Mouse (Mus musculus) urinary bladder, adult 18-20 months (tissue): Measurements from ENCODE around the gene Cdh6.

Experiments
- DNase-seq, 2 experiments: peaks; one replicate each; pipeline ENCODE4 v3.0.0; 2022; ENCODE audit warnings: low spot score in 2 of 2, mixed read lengths in 2 of 2

Gene Cdh6

DNA sequence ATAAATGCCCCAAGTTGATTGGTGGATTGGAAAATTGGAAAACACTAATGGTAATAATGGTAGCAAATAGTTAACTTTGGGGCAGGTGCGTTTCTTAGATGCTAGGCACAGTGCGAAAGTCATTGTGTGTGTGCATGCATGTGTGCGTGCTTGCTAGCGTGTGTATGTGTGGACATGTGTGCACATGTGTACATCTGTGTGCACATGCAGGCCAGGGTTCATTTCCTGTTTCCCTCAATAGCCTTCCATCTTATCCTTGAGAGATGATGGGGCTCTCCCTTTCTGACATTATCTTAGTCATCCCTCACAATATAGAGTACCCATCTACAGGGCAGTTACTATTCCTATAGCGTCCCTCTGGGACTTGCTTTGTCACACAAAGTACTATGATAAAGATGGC, 17.7 kb downstream of the Cdh6 start:
- no peak for DNase-seq

DNA sequence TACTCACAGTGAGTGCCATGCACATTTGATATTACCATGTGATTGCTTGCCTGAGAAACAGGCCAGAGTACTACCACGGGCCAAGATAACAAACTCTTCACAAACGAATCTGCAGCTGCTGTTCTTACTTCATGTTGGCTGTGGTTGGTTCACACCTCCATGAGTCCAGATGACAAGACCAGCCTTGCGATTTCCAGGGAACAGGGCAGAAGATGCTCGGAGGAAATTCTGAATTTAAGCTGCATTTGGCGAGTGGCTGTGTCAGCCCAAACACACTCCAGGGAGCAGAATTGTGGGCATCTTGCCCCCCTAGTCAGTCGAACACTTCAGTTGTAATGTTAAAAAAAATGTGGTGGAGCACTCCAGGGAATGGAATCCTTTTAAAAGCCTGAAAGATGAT, 18.1 kb downstream of the Cdh6 start:
- no peak for DNase-seq

DNA sequence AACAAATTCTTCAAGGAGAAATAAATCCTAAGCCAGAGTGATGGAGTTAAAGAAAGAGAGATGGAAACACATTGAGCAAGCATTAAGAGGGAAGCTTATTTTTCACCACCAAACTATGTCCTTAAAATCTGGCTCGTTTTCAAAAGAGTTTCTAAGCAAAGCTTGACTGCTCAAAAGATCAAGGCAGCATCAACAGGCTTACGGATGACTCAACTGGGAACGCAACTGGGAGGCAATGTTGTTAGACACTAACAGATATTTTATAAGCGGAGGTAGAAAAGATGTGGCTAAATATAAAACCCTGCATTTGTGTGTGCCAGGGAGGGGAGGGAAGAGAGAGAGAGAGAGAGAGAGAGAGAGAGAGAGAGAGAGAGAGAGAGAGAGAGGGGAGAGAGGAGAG, 31.5 kb downstream of the Cdh6 start:
- DNase-seq, result no peak

DNA sequence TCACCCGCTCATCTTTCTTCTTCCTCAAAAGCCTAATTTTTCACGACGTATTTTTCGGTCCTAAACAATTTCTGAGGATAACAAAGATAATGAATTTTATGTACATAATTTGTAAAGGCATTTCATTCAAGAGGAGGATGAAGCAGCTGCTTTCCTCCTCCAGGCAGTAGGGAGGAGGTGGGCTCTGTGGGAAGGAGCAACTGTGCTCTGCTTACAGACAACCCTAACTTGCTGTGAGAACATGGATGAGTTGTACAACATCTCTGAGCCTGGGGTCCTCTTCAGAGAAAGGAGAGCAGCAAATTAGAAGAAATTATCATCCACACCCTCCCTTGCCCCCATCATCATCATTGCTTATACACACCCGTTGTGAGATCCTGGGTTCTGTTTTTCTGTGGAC, 33.8 kb downstream of the Cdh6 start:
- no peak for DNase-seq

DNA sequence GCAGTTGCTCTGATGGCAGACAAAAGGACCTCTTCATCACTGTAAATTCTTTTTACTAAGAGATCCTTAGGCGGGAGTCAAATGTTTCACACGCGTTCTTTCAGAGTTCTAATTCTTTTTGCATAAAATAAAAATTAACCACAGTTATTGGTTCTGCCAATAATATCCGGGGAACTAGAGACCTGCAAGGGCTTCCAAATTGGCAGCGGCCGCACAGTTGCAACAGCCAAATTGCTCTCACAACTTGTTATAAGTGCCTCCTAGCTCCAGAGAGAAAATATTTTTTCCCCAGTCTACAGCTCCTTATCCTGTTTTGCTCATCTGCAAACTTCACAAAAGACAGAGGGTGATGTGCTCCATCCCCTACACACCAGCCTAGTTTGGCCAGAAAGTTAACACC, 36.3 kb downstream of the Cdh6 start:
- DNase-seq, result no peak

DNA sequence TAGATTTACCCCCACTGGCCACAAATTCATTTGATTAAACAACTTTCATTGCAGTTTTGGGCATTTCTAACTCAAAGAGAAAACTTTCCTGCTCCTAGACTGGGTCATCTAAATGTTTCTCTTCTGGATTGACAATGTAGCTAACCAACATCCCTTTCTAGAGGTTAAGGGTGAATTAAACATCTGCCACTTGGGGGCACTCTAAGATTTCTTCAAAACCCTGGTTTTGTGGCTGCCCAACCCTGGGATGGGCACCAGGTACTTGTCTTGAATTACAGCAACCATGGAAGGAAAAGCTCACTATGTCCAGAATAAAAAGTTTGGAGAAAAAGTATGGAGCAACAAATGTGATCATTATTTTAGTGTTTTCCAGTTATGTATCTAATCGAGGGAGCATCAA, 39.4 kb downstream of the Cdh6 start:
- no peak for DNase-seq

DNA sequence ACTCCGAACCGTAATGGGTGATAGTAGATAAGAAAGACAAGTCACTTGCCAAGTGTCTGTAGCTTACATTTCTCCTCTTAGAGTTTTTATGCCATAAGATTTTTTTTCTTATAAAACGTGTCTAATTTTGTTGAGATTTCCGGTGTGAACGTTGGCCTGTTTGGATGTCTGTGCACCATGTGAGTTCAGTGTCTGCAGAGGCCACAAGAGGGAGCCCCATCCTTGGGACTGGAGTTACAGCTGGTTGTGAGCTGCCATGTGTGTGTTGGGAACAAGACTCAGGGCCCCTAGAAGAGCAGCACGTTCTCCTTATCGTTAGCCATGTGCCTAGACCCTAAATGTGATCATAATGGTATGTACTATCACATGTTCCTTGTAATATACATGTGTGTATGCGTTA, 40.1 kb downstream of the Cdh6 start:
- DNase-seq, result no peak

DNA sequence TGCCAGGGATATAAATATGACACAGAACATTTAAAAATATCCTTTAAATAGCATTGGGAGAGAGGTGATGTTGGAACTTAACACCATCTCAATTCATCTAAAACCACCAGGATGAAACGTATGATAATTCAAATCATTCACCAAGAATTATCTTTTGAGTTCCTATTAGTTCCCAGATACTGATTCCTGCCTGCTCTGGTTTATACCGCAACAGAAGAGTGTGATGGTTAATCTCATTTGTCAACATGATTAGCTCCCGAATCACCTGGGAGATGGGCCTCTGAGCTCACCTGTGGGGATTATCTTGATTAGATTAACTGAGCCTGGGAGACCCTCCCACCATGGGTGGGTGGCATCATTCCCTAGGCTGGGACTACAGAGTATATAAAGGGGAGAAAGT, 41.0 kb downstream of the Cdh6 start:
- DNase-seq, result no peak

DNA sequence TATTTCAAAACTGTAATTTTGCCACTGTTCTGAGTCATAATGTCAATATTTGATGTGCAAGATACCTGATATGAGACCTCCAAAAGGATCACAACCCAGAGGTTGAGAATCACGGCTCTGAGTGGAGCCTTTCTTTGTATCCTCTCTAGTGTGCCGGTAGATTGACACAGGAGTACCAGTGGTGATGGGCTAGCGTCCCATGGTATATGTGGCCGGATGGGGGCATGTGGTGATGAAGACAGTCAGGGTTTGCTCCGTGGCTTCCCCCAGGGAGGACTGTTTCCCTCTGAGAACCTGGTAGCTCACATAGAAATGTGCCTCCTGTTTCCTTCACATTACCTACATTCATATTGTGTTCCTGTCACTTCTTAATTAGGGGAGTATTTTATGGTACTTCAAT, 43.2 kb downstream of the Cdh6 start:
- DNase-seq, result no peak

DNA sequence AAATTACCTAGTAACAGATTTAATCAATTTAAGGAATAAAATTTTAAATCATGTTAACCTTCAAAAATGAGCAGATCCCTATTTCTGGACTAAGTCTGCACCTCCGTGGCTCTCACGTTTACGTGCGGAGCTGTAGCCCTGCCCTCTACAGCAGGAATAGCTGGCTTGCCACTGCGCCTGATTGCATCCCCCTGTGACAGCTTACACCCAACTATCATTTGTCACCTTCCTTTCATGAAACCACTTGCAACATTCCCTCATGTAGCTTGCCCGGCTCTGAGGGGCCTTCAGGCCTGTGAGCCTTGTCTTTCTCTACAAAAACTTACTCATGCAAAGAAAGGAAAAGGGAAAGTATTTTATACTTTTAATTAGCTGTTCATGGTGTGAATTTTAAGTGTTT, 73.1 kb downstream of the Cdh6 start:
- no peak for DNase-seq

DNA sequence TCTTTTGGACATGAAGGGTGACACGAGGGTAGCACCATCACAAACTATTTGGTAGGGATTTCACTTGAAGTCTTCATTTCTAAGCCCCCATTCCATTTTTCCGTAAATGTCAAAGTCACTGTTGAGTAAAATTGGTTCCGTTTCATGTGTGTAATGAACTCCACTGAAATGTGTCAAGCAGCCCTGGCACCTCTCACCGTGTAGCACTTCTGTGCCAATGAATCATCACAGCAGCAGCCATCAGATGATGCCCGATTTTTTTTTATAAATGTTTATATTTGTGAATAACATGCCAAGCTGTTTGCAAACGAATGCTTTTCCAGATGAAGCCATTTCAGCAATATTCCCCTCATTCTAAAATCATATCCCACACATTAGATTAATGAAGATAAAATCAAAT, 75.6 kb downstream of the Cdh6 start:
- DNase-seq, result no peak

DNA sequence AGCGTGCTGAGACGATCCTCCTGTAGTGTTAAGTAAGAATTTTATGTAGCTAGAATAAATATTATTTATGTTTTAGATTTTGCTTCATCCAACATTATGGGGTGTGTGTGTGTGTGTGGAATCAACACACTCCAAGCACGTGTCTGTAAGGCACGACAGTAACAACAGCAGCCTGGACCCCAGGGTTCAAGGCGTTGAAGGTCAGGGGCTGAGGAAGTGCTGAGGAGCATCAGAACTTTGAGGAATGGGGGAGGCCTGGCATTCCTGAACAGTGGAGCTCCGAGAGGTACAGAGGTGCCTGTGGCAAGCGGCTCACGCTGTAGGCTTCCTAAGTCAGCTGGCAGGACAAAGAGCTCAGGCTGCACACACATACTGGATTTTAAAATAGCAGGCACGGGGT, 78.1 kb downstream of the Cdh6 start:
- no peak for DNase-seq

DNA sequence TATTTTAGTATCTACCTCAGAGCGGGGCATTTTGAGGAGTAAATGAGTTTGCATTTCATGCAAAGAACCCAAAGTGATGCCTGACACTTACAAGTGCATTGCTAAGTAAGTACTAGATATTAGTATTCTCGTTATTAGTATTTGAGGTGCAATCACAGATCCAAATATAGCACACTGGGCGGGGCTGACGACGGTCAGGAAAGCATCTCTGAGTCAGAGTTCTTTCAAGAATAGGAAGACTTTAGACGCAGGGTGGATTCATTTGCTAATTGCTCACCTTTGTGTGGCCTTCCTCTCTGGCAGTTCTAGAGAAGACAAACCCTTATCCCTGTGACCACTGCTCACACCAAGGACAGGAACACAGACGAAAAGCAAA, 78.6 kb downstream of the Cdh6 start:
- DNase-seq, result no peak

DNA sequence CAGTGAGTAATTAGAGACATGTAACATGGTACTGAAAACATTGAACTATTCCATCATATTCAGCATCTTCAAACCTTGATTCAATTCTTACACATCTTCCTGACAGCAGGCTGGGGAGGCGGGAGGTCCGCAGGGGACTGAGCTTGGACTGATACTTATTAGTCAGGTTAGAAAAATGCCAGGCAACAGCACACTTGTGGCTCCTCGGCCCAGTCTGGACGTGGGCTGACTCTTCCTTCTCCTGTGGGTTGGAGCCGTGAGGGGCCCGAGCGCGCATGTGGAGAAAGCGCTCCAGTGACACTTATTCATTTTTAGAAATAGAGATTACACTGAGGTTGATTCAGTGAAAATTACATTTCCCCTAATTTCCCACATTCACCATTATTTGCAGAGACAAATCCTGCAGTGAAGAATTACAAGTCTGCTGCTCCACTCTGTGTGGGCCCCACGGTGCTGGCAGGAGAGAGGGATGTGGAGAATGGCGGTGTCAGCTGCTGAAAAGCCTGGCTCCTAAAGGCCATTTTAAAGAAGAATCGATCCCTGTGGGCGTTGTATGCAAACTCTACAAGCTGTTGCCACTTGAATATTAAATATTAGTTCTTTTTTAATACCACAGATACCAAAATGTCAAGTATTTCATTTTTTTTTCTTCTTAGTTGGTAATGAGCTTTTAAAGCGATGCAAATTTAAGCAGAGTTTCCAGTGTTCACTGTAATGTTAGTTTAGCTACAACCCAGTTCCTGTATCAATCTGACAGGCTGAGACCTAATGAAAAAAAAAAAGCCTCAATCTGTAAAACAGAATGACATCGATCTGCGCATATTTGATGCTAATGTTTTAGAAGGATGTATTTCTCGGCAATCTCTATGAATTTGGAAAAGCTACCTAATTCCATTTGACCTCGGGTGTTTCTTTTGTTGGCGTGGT, 79.3 kb downstream of the Cdh6 start:
- DNase-seq, result no peak

DNA sequence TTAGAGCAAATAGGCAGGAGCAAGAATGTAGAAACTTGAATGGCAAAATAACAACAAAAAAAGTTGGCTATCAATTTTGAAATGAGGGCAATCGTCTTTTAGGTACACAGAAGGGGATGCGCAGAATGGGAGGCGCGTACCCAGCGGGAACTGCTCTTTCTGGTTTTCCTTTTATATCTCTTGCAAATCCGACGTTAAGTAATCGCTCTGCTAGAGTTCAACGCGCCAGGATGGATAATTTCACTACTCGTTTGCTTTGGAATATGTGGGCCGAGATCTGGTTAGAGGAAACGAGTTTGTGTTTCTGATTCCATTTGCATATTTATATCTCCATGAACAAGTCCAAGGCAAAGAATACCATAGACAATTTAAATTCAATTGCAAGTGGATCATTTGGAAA, 81.4 kb downstream of the Cdh6 start:
- no peak for DNase-seq

DNA sequence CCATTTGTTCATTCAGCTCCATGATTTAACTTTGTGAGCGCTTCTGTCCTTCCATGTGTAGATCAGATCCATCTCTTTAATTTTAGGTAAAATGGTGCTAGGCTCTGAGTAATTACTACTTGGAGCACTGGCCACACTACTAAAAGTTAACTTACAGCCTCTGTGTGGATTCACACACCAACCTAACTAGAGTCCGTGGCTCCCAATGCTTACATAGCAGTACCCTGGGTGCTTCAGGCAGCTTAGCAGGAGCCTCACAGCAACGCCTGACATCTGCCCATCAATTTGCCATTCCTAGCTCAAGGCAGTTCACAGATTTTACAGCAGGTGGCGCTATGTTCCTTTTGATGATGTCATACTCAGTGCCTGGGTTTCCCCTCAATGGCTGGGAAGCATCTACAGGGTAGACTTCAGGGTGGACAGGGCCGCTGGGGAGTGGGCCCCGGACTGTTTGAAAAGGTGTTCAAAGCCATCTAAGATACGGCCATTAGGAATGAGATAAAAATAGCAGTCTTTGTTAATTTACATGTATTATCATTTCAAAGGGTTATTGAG, 84.9 kb downstream of the Cdh6 start:
- no peak for DNase-seq

DNA sequence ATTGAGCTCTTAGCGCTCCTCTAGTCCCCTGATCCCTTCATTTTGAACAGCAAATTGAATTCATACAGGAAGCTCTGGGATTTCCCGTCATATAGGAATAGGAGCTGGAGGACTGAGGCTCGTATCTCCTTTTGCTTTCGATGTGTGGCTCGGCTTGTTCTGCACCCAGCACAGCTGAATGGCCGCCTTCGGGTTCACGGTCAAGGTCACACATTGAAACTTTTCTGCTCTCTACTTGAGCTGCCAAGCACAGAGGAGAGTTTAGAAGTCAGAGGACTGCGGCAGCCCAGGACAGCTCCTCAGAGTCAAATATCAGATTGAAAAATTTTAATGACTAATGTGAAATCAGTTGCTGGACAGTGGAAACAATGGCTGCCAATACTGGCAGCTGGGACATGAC, 88.7 kb downstream of the Cdh6 start:
- no peak for DNase-seq

DNA sequence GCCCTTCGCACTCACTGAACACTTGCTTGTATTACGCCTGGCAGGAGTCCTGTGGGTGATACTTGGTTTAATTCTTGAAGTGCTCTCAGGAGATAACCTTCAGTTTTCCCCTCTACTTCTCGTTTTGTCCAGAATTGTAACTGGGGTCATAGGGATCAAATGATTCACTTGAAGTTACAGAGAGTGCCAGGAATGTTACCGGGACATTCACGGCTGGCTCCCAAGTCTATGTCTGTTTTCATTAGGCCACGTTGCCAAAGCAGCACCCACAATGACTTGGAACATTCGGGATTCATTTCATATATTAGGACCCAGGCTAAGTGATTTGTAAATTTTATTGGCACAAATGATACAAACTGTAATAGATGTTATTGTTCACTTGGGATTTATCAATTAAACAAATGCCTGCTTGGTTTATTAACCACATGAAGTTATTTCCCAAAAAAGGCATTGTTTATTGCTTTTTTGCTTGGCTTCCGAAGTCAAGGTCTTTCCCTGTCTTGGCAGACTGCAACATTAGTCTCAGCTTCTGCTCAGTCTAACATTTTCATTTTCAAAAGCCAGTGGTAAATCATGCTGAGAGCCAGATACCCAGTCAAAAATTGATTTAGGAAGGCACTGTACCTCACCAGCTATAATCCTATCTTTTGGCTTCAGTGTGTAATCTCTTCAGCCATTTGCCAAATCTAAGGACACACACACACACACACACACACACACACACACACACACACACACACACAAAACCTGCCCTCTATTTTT, 96.4 kb downstream of the Cdh6 start:
- no peak for DNase-seq

DNA sequence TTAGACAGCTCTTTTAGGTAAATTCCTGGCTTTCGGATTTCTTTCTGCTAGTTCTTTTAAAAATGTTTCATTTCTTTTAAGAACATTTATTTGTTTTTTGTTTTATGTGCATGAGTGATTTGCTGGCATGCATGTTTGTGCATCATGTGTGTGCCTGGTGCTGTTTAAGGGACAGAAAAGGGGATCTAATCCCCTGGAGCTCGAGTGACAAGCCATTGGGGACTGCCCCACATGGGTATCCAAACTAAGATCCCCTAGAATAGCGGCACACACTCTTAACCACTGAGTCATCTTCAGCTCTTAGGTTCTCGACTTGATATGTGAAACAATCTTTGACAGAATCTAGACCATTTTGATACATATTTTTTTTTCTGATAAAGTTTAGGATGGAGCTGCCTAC, 99.4 kb downstream of the Cdh6 start:
- no peak for DNase-seq

DNA sequence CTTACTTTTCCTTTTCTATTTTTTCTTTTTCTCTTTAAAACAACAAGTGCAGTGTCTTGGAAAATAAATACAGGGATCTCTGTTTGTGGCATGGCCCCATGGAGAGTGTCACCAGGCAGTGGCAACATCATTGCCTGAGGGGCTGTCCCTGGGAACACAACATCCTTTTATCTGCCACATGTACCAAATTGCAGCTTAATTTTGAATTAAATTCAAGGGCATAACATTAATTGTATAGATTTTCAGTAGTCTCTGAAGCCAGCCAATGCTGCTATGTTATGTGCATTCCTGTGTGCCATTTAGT, 105.3 kb downstream of the Cdh6 start:
- DNase-seq, result no peak

DNA sequence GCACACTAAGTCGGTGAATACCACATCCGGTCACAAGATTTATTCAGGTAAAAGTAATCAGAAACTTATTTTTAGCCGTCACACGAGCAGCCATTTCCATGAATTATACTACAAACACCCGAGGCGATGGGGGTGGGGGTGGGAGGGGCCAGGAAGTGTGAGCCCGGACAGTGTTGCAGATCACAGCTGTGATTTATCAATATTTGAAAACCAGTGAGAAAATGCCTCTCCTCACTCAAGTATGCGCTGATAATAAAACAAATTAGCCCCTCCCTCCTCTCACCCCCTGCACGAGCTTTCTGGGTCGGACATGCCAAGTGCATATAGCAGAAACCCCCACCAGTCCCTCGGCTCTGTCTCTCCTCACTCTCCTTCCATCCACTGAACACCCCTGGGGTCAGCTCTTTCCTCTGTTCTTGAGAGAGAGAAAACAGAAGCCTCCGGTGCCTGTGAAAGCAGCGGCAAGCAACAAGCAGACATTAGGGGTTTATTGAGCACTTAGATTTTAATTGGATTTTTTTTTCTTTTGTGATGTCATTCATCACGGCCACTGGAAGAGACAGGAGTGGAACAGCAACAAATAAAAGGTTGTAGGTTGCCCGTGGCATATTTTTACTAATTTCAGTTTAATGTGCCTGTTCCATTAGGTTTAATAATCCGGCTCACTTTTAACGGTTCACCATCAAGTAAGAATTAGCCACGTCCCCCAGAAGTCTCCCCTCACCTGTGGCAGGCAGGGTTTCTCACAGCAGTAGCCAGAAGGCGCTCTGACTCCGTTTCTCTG, 105.9 kb downstream of the Cdh6 start:
- no peak for DNase-seq

DNA sequence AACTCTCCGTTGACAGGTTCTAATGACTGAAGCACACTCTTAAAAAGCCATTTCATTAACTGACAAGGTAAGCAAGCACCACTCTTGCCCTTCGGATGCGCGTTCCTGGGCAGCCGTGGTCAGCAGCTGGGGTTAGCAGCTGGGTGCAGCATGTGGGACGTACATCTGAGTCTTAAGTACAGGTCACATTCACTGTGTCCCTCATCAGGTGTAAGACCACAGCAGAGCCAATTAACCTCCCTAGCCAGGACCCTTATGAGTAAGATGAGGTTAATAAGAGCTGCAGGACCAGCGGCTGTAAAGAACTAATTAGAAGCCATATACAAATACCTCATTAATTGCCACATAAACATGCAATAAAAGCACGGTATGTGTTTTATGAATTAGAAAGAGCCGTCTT, 106.7 kb downstream of the Cdh6 start:
- no peak for DNase-seq
